Comparison of ENCODE assay signal across 10 mouse cellular contexts in genomic region chr8:94773048-94773447, GRCm38 (mm10). TPM values are rescaled to one million over a fixed set of nuclear protein-coding genes. Genes with fewer than 3 reads are reported as not detected.
DNase-seq lines count a peak whose midpoint lies in the region; ATAC-seq and TF ChIP-seq lines count a peak whose summit lies in the region.
"Had no signal": no experiment of that assay in that cellular context is flagged by ENCODE, and none has a peak within 500 bp of the region (broad histone marks: within the 10 kb centered on the region; RNA-seq: fewer than 3 reads in every experiment).

No protein-coding gene starts in this region.

- no peak for TF ChIP-seq CTCF in left cerebral cortex, adult 2 months (IDR thresholded peaks at IDR 0.05)
- no peak for TF ChIP-seq CTCF in small intestine, adult 2 months (IDR thresholded peaks at IDR 0.05; ENCODE audit: extremely low read depth, insufficient read length, insufficient replicate concordance, low read depth, low read length)

- H3K4me3 ChIP-seq in left cerebral cortex, adult 2 months, result peak overlapping the region; percentile 96
- H3K4me3 ChIP-seq in forebrain, embryonic 12.5 days (replicated peaks), result peak overlapping the region; percentile 56
- H3K4me3 ChIP-seq in intestine, embryonic 15.5 days (replicated peaks), result peak overlapping the region; percentile 49
- H3K4me3 ChIP-seq in small intestine, adult 2 months (ENCODE audit: low read depth, low read length), result peak overlapping the region; percentile 71

- TF ChIP-seq POLR2A in small intestine, adult 2 months (IDR thresholded peaks at IDR 0.05; ENCODE audit: low read depth, low read length), result no peak

- H3K4me2 ChIP-seq in forebrain, embryonic 12.5 days, result peak overlapping the region; percentile 94
- H3K4me2 ChIP-seq in intestine, embryonic 15.5 days (replicated peaks), result peak overlapping the region; percentile 91

- H3K36me3 ChIP-seq in forebrain, embryonic 12.5 days (replicated peaks), result no peaks in the 10 kb centered on the region
- H3K36me3 ChIP-seq in intestine, embryonic 15.5 days, result no peaks in the 10 kb centered on the region
- no peaks in the 10 kb centered on the region for H3K36me3 ChIP-seq in small intestine, adult 2 months (ENCODE audit: control insufficient read depth, insufficient read depth, low read length)
- H3K36me3 ChIP-seq: limb, embryonic 15.5 days had no signal

- ATAC-seq in forebrain, embryonic 12.5 days (ENCODE audit: low FRiP score), result no peak
- no peak for ATAC-seq in intestine, embryonic 15.5 days

- H3K27ac ChIP-seq in left cerebral cortex, adult 2 months, result peak overlapping the region; percentile 99
- no peak overlapping the region for H3K27ac ChIP-seq in forebrain, embryonic 12.5 days
- H3K27ac ChIP-seq in intestine, embryonic 15.5 days, result no peak overlapping the region
- H3K27ac ChIP-seq in small intestine, adult 2 months (ENCODE audit: insufficient read depth, low read depth, low read length), result no peak overlapping the region
- H3K27ac ChIP-seq: limb, embryonic 15.5 days had no signal

- H3K4me1 ChIP-seq in forebrain, embryonic 12.5 days, result peaks cover 36% of the 10 kb centered on the region
- H3K4me1 ChIP-seq in intestine, embryonic 15.5 days (replicated peaks), result peaks cover 16% of the 10 kb centered on the region
- H3K4me1 ChIP-seq in small intestine, adult 2 months (ENCODE audit: control insufficient read depth, insufficient read depth, insufficient read length, low read length), result peaks cover 18% of the 10 kb centered on the region

- H3K9ac ChIP-seq in forebrain, embryonic 12.5 days, result no peak overlapping the region
- no peak overlapping the region for H3K9ac ChIP-seq in intestine, embryonic 15.5 days

- H3K9me3 ChIP-seq in forebrain, embryonic 12.5 days, result no peaks in the 10 kb centered on the region
- H3K9me3 ChIP-seq in intestine, embryonic 15.5 days, result no peaks in the 10 kb centered on the region
- H3K9me3 ChIP-seq: limb, embryonic 15.5 days had no signal

- 45% methylated on average over 6 of the region's 6 CpGs for WGBS in forebrain, embryonic 12.5 days
- 53% methylated on average over 6 of the region's 6 CpGs for WGBS in intestine, embryonic 15.5 days
- 86% methylated on average over 6 of the region's 6 CpGs for WGBS in small intestine, adult 2 months

- intact Hi-C loops in left cerebral cortex, adult 2 months (cut with DNase I), result loop anchor here (2.0 kb wide), 1 partner anchor 40 kb away; no protein-coding TSS in a partner anchor

- peaks cover 38% of the 10 kb centered on the region for H3K27me3 ChIP-seq in forebrain, embryonic 12.5 days
- peaks cover 12% of the 10 kb centered on the region for H3K27me3 ChIP-seq in intestine, embryonic 15.5 days (replicated peaks)
- H3K27me3 ChIP-seq in small intestine, adult 2 months (ENCODE audit: control insufficient read depth, insufficient read depth, low read length), result no peaks in the 10 kb centered on the region
- H3K27me3 ChIP-seq: Patski had no signal

- DNase-seq in left cerebral cortex, adult 2 months (ENCODE audit: extremely low spot score in 1 of 2, low spot score in 2 of 2), result peak; percentile 41 to 47
- DNase-seq in left cerebral cortex, adult 11 months (ENCODE audit: low spot score), result no peak
- DNase-seq in adrenal gland, postnatal 10 days, result no peak
- no peak for DNase-seq in retina, postnatal 1 day
- DNase-seq: thymus, postnatal 36 days had no signal

RNA-seq across cellular contexts. Expression of gene Cx3cl1, which starts 1.2 kb away (rescaled TPM):
- total RNA-seq in left cerebral cortex, adult 2 months (2021), result 100 to 1,000 TPM; 658 to 661 TPM
- polyA plus RNA-seq in forebrain, embryonic 12.5 days (2016; fragmentation: Nextera tagmentation; extraction: Ambion mirVana), result 8.3 and 9.4 TPM in 2 replicates
- 23.0 and 24.3 TPM in 2 replicates for polyA plus RNA-seq in intestine, embryonic 15.5 days (2015; fragmentation: Nextera tagmentation; extraction: Ambion mirVana)
- polyA plus RNA-seq in small intestine, adult 2 months (2012; rRNA removed), result 55.9 and 160 TPM in 2 replicates
- total RNA-seq in adrenal gland, postnatal 10 days (2021), result 10 to 100 TPM; 10.4 to 13.3 TPM

RNA-seq across cellular contexts. Expression of gene Ccl22, which starts 27.7 kb away (rescaled TPM):
- total RNA-seq in left cerebral cortex, adult 2 months (2021), result under 1 TPM in 1 of 2 experiments, not detected in 1; 0.14 TPM
- not detected in 2 replicates for polyA plus RNA-seq in forebrain, embryonic 12.5 days (2016; fragmentation: Nextera tagmentation; extraction: Ambion mirVana)
- not detected in 2 replicates for polyA plus RNA-seq in intestine, embryonic 15.5 days (2015; fragmentation: Nextera tagmentation; extraction: Ambion mirVana)
- 4.2 and 6.5 TPM in 2 replicates for polyA plus RNA-seq in small intestine, adult 2 months (2012; rRNA removed)
- total RNA-seq in adrenal gland, postnatal 10 days (2021), result 1 to 10 TPM in 1 of 2 experiments, under 1 TPM in 1; 0.60 to 1.0 TPM
- polyA plus RNA-seq: limb, embryonic 15.5 days; Patski had no signal

RNA-seq across cellular contexts. Expression of gene Ccl17, which starts 37.2 kb away (rescaled TPM):
- total RNA-seq in left cerebral cortex, adult 2 months (2021), result 1 to 10 TPM; 4.6 to 7.9 TPM
- 0.56 TPM in 1 of 2 replicates, not detected in the other for polyA plus RNA-seq in forebrain, embryonic 12.5 days (2016; fragmentation: Nextera tagmentation; extraction: Ambion mirVana)
- polyA plus RNA-seq in intestine, embryonic 15.5 days (2015; fragmentation: Nextera tagmentation; extraction: Ambion mirVana), result not detected in 2 replicates
- polyA plus RNA-seq in small intestine, adult 2 months (2012; rRNA removed), result 0.62 and 0.94 TPM in 2 replicates
- under 1 TPM in 1 of 2 experiments, not detected in 1; 0.96 TPM for total RNA-seq in adrenal gland, postnatal 10 days (2021)
- polyA plus RNA-seq: limb, embryonic 15.5 days had no signal

Comparison
In these comparisons a context has a peak if more than half of its experiments do, and no peak if none do; other contexts are left out.
1. DNase-seq: peak in left cerebral cortex, adult 2 months (2 of 2); none in left cerebral cortex, adult 11 months (single experiment), adrenal gland, postnatal 10 days (single experiment) and retina, postnatal 1 day (single experiment).
2. Peak in every context shown above with its lines, with median percentiles within 50 percentile points of each other: H3K4me3 ChIP-seq.